Mouse (Mus musculus): Measurements from ENCODE around the gene Timp2. TPM values are rescaled to one million over a fixed set of nuclear protein-coding genes. Genes with fewer than 3 reads are reported as not detected.

The Timp2 gene
- total and polyA plus RNA-seq, 2 experiments from 2014 or later, result 165 to 208 TPM

DNA sequence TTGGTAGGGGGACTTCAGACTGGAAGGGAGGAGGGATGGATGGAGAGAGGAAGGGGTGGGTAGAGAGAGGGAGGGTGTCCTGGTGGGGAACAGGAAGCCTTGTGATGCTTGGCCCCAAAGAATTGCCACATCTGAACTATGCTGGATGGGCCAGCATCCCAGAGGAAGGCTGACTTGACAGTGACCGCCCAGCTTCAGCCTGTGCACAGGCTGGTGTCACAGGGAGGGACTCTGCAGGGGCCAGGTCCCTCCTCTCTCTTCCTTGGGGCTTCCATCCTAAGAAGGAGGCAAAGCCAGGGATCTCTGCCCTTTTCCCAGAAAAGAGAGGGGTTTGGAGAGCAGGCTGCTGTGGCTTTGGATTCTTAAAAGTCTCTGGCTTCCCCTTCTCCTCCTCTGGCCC, 7.0 kb upstream of the Timp2 start:
- H3K27me3 ChIP-seq (ENCODE audit: insufficient read depth, low read length), result no peaks in the 10 kb centered on the region
- no peaks in the 10 kb centered on the region for H3K36me3 ChIP-seq (ENCODE audit: insufficient read depth)
- no peak overlapping the region for H3K27ac ChIP-seq (ENCODE audit: low read depth, low read length)
- H3K9ac ChIP-seq, result no peak overlapping the region
- no peak for DNase-seq
- H3K4me1 ChIP-seq (ENCODE audit: insufficient read depth), result 0 out of 2 replicates have a peak, but pooled peaks cover 5% of the 10 kb centered on the region
- H3K9me3 ChIP-seq (ENCODE audit: low read length), result no peaks in the 10 kb centered on the region
- H3K4me2 ChIP-seq (ENCODE audit: low read depth), result no peak overlapping the region
- no peak for TF ChIP-seq CTCF (IDR thresholded peaks at IDR 0.05; ENCODE audit: low read depth)
- WGBS, result 64% methylated on average over 1 of the region's 1 CpGs
- H3K4me3 ChIP-seq (ENCODE audit: low read depth, low read length), result no peak overlapping the region
- no peak for ATAC-seq

DNA sequence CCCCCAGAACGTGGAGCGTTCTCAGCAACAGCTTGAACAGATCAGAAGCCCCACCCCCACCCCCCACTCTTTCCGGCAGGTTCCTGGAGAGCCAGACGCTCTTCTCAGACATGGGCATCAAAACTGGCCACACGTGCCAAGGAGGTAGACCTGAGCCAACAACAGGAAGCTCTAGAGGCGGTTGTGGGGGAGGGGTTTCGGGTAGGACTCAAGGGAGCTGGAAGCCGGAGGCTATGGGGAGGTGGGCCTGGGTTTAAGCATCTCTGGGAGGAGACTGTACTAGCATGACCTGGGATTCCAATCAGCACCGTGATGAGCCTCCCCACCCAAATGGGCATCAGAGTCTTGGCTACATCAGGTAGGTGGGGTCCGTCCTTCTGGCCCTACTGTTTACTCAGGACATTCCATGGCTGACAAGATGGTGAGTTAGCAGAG, 5.4 kb upstream of the Timp2 start:
- Histone ChIP-seq H3K9ac (no peak overlapping the region), H3K4me2 (ENCODE audit: low read depth) (no peak overlapping the region), H3K9me3 (ENCODE audit: low read length) (no peaks in the 10 kb centered on the region), H3K27ac (ENCODE audit: low read depth, low read length) (0 out of 2 replicates have a peak overlapping the region, but pooled peaks have one; percentile 2), H3K4me3 (ENCODE audit: low read depth, low read length) (no peak overlapping the region), H3K27me3 (ENCODE audit: insufficient read depth, low read length) (no peaks in the 10 kb centered on the region), H3K4me1 (ENCODE audit: insufficient read depth) (peaks cover 6% of the 10 kb centered on the region; the same call in 1 of the 2 replicates), H3K36me3 (ENCODE audit: insufficient read depth) (no peaks in the 10 kb centered on the region)
- ATAC-seq, result peak; percentile 62
- peak; percentile 78 for DNase-seq
- TF ChIP-seq CTCF (IDR thresholded peaks at IDR 0.05; ENCODE audit: low read depth), result no peak
- WGBS, result 49% methylated on average over 10 of the region's 10 CpGs

DNA sequence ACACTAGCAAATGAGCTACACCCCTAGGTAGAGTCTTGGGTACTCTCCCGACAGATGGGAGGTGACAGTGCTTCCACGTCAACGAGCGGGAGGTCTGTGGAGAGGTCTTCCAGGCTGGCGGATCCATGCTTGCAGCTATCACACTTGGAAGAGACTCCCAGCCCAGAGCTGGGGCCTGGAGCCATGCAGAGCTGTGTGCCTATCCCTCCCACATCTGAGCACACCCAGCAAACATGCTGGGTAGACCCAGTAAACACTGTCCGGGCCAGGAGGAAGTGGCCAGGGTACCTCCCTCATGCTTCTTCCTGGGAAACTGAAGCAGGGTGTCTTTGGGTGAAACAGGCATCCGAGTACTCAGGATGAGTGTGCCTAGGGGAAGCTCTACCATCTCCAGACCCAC, 5.0 kb upstream of the Timp2 start:
- DNase-seq, result peak; percentile 41
- Histone ChIP-seq H3K4me3 (ENCODE audit: low read depth, low read length) (no peak overlapping the region), H3K4me2 (ENCODE audit: low read depth) (no peak overlapping the region), H3K4me1 (ENCODE audit: insufficient read depth) (peaks cover 10% of the 10 kb centered on the region; the same call in 1 of the 2 replicates), H3K36me3 (ENCODE audit: insufficient read depth) (no peaks in the 10 kb centered on the region), H3K9ac (no peak overlapping the region), H3K27me3 (ENCODE audit: insufficient read depth, low read length) (no peaks in the 10 kb centered on the region), H3K9me3 (ENCODE audit: low read length) (no peaks in the 10 kb centered on the region), H3K27ac (ENCODE audit: low read depth, low read length) (0 out of 2 replicates have a peak overlapping the region, but pooled peaks have one; percentile 2)
- peak; percentile 16 for ATAC-seq
- 74% methylated on average over 7 of the region's 7 CpGs for WGBS
- TF ChIP-seq CTCF (IDR thresholded peaks at IDR 0.05; ENCODE audit: low read depth), result no peak

DNA sequence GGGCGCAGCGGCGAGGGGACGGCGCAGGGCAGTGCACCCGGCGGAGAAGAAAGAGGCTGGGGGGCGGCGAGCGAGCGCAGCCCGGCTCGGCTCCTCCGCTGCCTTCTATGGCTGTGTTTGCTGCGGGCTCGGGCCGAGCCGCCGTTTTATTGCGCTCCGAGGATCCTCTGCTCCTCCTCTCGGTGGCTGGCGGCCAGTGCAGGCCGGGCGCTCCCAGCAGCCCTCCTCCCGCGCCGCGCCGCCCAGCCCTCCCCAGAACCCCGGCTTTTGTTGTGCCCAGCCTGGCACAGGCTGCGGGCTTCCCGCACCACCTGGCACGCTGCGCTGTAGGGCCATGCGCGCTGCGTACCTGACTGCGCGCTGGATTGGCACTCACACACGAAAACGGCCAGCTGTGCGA, 335 bp downstream of the Timp2 start:
- peak; percentile 95 for ATAC-seq
- peaks cover 19% of the 10 kb centered on the region for H3K4me1 ChIP-seq (ENCODE audit: insufficient read depth)
- TF ChIP-seq CTCF (IDR thresholded peaks at IDR 0.05; ENCODE audit: low read depth), result peak; percentile 78
- DNase-seq, result peak; percentile 94
- peak overlapping the region; percentile 86 for H3K4me2 ChIP-seq (ENCODE audit: low read depth)
- no peaks in the 10 kb centered on the region for H3K9me3 ChIP-seq (ENCODE audit: low read length)
- peak overlapping the region; percentile 80 for H3K4me3 ChIP-seq (ENCODE audit: low read depth, low read length)
- H3K36me3 ChIP-seq (ENCODE audit: insufficient read depth), result no peaks in the 10 kb centered on the region
- peak overlapping the region; percentile 94 for H3K27ac ChIP-seq (ENCODE audit: low read depth, low read length)
- peak overlapping the region; percentile 96 for H3K9ac ChIP-seq
- H3K27me3 ChIP-seq (ENCODE audit: insufficient read depth, low read length), result no peaks in the 10 kb centered on the region
- WGBS, result 6% methylated on average over 31 of the region's 43 CpGs

DNA sequence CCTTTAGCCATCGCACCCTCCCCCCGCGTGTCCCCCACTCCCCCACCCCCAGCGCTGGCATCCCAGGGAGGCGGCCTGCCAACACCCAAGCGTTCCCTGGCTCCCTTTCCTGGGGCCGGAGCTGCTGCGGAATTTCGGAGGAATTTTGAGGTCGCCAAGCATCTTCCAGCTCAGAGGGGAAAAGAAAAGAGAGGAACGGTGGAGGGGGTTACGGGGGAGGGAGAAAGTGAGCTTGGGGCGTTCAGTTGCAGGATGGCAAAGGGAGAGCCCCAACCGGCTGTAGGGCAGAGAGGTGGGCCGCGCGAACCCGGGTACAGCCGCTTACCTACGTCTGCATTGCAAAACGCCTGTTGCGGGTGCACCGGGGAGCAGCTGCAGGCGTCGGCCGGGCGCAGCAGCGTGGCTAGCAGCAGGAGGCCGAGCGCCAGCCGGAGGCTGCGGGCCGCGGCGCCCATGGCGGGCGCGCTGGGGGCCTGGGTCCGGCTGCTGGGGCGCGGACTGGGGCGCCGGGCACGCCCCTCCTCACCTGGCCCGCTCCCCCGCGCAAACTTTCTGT, 826 bp downstream of the Timp2 start:
- H3K4me1 ChIP-seq (ENCODE audit: insufficient read depth), result peaks cover 19% of the 10 kb centered on the region
- no peak for TF ChIP-seq CTCF (IDR thresholded peaks at IDR 0.05; ENCODE audit: low read depth)
- H3K4me3 ChIP-seq (ENCODE audit: low read depth, low read length), result peak overlapping the region; percentile 80
- peak overlapping the region; percentile 86 for H3K4me2 ChIP-seq (ENCODE audit: low read depth)
- WGBS, result 2% methylated on average over 38 of the region's 47 CpGs
- no peaks in the 10 kb centered on the region for H3K27me3 ChIP-seq (ENCODE audit: insufficient read depth, low read length)
- H3K36me3 ChIP-seq (ENCODE audit: insufficient read depth), result no peaks in the 10 kb centered on the region
- H3K27ac ChIP-seq (ENCODE audit: low read depth, low read length), result peak overlapping the region; percentile 94
- ATAC-seq, result peak; percentile 50
- peak; percentile 46 for DNase-seq
- H3K9me3 ChIP-seq (ENCODE audit: low read length), result no peaks in the 10 kb centered on the region
- peak overlapping the region; percentile 96 for H3K9ac ChIP-seq

DNA sequence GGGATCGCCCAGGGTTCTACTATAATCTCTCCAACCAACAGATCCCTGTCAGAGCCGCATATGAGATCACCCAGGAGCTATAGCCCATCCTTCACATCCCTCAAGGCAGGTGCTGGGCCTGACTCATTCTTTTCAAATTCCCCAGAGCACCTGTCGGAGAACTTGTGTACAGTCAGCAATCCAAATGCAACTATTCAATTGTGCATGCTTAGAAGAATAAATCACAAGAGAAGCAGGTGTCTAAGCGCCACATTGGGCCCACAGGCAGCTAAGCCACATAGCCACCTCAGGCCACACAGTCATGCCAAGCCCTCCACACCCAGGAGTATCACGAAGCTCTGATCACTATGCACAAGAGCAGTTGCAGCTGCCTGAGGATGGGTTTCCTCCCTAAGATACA, 6.0 kb downstream of the Timp2 start:
- no peak for DNase-seq
- no peak overlapping the region for H3K9ac ChIP-seq
- TF ChIP-seq CTCF (IDR thresholded peaks at IDR 0.05; ENCODE audit: low read depth), result no peak
- 91% methylated on average over 5 of the region's 5 CpGs for WGBS
- H3K4me1 ChIP-seq (ENCODE audit: insufficient read depth), result peaks cover 12% of the 10 kb centered on the region
- ATAC-seq, result no peak
- no peaks in the 10 kb centered on the region for H3K9me3 ChIP-seq (ENCODE audit: low read length)
- no peaks in the 10 kb centered on the region for H3K36me3 ChIP-seq (ENCODE audit: insufficient read depth)
- no peak overlapping the region for H3K4me3 ChIP-seq (ENCODE audit: low read depth, low read length)
- H3K4me2 ChIP-seq (ENCODE audit: low read depth), result no peak overlapping the region
- no peaks in the 10 kb centered on the region for H3K27me3 ChIP-seq (ENCODE audit: insufficient read depth, low read length)
- no peak overlapping the region for H3K27ac ChIP-seq (ENCODE audit: low read depth, low read length)

DNA sequence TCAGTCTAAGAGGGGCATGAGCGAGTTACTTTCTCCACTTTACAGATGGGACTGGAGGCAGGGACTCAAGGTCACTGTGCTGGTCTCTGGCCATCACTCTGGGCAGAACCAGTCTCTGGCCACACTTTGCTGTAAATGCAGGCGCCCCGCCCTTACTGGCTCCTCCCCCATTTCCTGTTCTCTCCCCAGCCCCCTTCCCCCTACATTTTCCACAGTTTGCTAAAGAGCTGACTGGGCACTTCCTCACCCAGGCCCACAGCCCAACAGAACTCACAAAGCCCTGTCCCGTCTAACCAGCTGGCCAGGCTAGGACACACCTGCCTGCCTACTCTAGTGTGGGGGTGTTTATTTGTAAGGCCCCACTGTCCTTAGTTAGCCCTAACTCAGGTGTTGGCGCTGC, 6.7 kb downstream of the Timp2 start:
- no peak overlapping the region for H3K4me2 ChIP-seq (ENCODE audit: low read depth)
- DNase-seq, result no peak
- H3K36me3 ChIP-seq (ENCODE audit: insufficient read depth), result no peaks in the 10 kb centered on the region
- WGBS, result 84% methylated on average over 5 of the region's 5 CpGs
- no peaks in the 10 kb centered on the region for H3K27me3 ChIP-seq (ENCODE audit: insufficient read depth, low read length)
- no peak for TF ChIP-seq CTCF (IDR thresholded peaks at IDR 0.05; ENCODE audit: low read depth)
- no peak overlapping the region for H3K27ac ChIP-seq (ENCODE audit: low read depth, low read length)
- H3K4me1 ChIP-seq (ENCODE audit: insufficient read depth), result peaks cover 9% of the 10 kb centered on the region
- ATAC-seq, result no peak
- no peak overlapping the region for H3K4me3 ChIP-seq (ENCODE audit: low read depth, low read length)
- H3K9ac ChIP-seq, result no peak overlapping the region
- no peaks in the 10 kb centered on the region for H3K9me3 ChIP-seq (ENCODE audit: low read length)

Measured in forebrain, postnatal 0 days (tissue).